ENCODE assay signal across 12 mouse cellular contexts in genomic region chr1:131327167-131327566, GRCm38 (mm10). TPM values are rescaled to one million over a fixed set of nuclear protein-coding genes. Genes with fewer than 3 reads are reported as not detected.
DNase-seq lines count a peak whose midpoint lies in the region.
"Had no signal": no experiment of that assay in that cellular context is flagged by ENCODE, and none has a peak within 500 bp of the region (broad histone marks: within the 10 kb centered on the region; RNA-seq: fewer than 3 reads in every experiment).

No protein-coding gene starts in this region.

- DNase-seq in heart, adult 11 months: peak; percentile 58
- no peak for DNase-seq in heart, adult 8-10 months (ENCODE audit: low spot score)
- DNase-seq in cerebellum, adult 11-12 months: peak; percentile 70
- peak; percentile 84 for DNase-seq in cerebellum, adult 9-10 months
- peak; percentile 63 to 69 for DNase-seq in cerebellum, postnatal 25 days
- no peak for DNase-seq in layer of hippocampus, adult 11-12 months (ENCODE audit: low spot score)
- DNase-seq in kidney, postnatal 4 days: no peak
- DNase-seq in T-cell, adult 2 months (ENCODE audit: low spot score): no peak
- DNase-seq: adrenal gland, postnatal 10 days; gastrocnemius, postnatal 10 days; heart, adult 2 months; kidney, adult 2 months had no signal

RNA-seq across cellular contexts. Expression of gene Ikbke, which starts 47.8 kb away (rescaled TPM):
- total RNA-seq in heart, adult 8-10 months (2022): 1 to 10 TPM in 3 of 4 experiments, under 1 TPM in 1; 0.95 to 1.4 (median 1.1) TPM

Comparison
In these comparisons a context has a peak if more than half of its experiments do, and no peak if none do; other contexts are left out.
1. DNase-seq: peak in heart, adult 11 months (single experiment), cerebellum, adult 11-12 months (single experiment), cerebellum, adult 9-10 months (single experiment) and cerebellum, postnatal 25 days (2 of 2); none in heart, adult 8-10 months (single experiment), layer of hippocampus, adult 11-12 months (single experiment), kidney, postnatal 4 days (0 of 2) and T-cell, adult 2 months (single experiment).